Mouse (Mus musculus) MEL (cell line): ENCODE data around the gene Apopt1. TPM values are rescaled to one million over a fixed set of nuclear protein-coding genes. Genes with fewer than 3 reads are reported as not detected.

Experiments used
- DNase-seq: peaks from one replicate; pipeline ENCODE4 v3.0.0; 2011; ENCODE audit warnings: low read depth, low spot score
- H3K27ac ChIP-seq: 2 replicates; pipeline ENCODE4 v1.5.1; 2012; ENCODE audit warnings: low read depth, mild to moderate bottlenecking, control low read depth, low read length, moderate library complexity; ENCODE audit not compliant: control insufficient read depth
- H3K27me3 ChIP-seq, 2 experiments: fragments of 150-350 bp in 1 of 2; sonication (generic) in 1 of 2; 2 replicates each; pipeline ENCODE4 v1.6.1; 2012; ENCODE audit warnings: low read length in 2 of 2, mild to moderate bottlenecking in 2 of 2, improper control_type of control experiment in 1 of 2, moderate library complexity in 1 of 2; ENCODE audit not compliant: insufficient read depth in 2 of 2, control insufficient read depth in 1 of 2
- H3K36me3 ChIP-seq, 2 experiments: 2 replicates each; pipeline ENCODE4 v1.6.1; 2012 to 2014; ENCODE audit warnings: low read length in 2 of 2, improper control_type of control experiment in 1 of 2, inconsistent platforms in 1 of 2, mild to moderate bottlenecking in 1 of 2; ENCODE audit not compliant: insufficient read depth in 2 of 2, control insufficient read depth in 1 of 2
- H3K4me1 ChIP-seq, 2 experiments: fragments of 150-350 bp in 1 of 2; sonication (generic) in 1 of 2; 2 replicates each; pipeline ENCODE4 v1.6.1; 2012; ENCODE audit warnings: low read length in 2 of 2, improper control_type of control experiment in 1 of 2, mild to moderate bottlenecking in 1 of 2; ENCODE audit not compliant: insufficient read depth in 2 of 2, control insufficient read depth in 1 of 2
- H3K4me3 ChIP-seq, 2 experiments: fragments of 150-350 bp in 1 of 2; sonication (generic) in 1 of 2; 2 replicates each; pipeline ENCODE4 v1.5.1; 2012; ENCODE audit warnings: low read depth in 2 of 2, low read length in 2 of 2, mild to moderate bottlenecking in 2 of 2, moderate library complexity in 2 of 2, control low read depth in 1 of 2, improper control_type of control experiment in 1 of 2; ENCODE audit not compliant: control insufficient read depth in 1 of 2, insufficient read depth in 1 of 2
- H3K79me2 ChIP-seq: 2 replicates; pipeline ENCODE4 v1.6.1; 2012; ENCODE audit warnings: mild to moderate bottlenecking, low read length, moderate library complexity; ENCODE audit not compliant: control insufficient read depth, poor library complexity, insufficient read depth
- H3K9ac ChIP-seq: 2 replicates; pipeline ENCODE4 v1.6.1; 2012; ENCODE audit warnings: low read depth, mild to moderate bottlenecking, control low read depth, low read length, moderate library complexity; ENCODE audit not compliant: control insufficient read depth, poor library complexity, severe bottlenecking
- H3K9me3 ChIP-seq: fragments of 150-350 bp; sonication (generic); replicated peaks from 2 replicates; pipeline ENCODE4 v1.6.1; 2012; ENCODE audit warnings: mild to moderate bottlenecking, low read length, improper control_type of control experiment, moderate library complexity; ENCODE audit not compliant: insufficient read depth
- BHLHE40 ChIP-seq: IDR thresholded peaks from 2 replicates; pipeline ENCODE4 v1.6.1; 2012; ENCODE audit warnings: low read depth, mild to moderate bottlenecking, inconsistent platforms, low read length, improper control_type of control experiment, borderline replicate concordance
- CHD1 ChIP-seq: IDR thresholded peaks from 2 replicates; pipeline ENCODE4 v1.6.1; 2012; ENCODE audit warnings: low read depth, mild to moderate bottlenecking, inconsistent platforms, low read length, improper control_type of control experiment
- CHD2 ChIP-seq: IDR thresholded peaks from 2 replicates; pipeline ENCODE4 v1.6.1; 2011; ENCODE audit warnings: low read length, improper control_type of control experiment
- CTCF ChIP-seq, 3 experiments: IDR thresholded peaks in 2 of 3; conservative IDR thresholded peaks in 1 of 3; 2 replicates each; pipeline ENCODE4 v1.5.1; 2011 to 2012; ENCODE audit warnings: low read length in 3 of 3, low read depth in 2 of 3, mild to moderate bottlenecking in 2 of 3, improper control_type of control experiment in 1 of 3, inconsistent platforms in 1 of 3, mixed read lengths in 1 of 3, moderate library complexity in 1 of 3; ENCODE audit not compliant: control insufficient read depth in 1 of 3, insufficient read depth in 1 of 3, poor library complexity in 1 of 3, severe bottlenecking in 1 of 3
- E2F4 ChIP-seq: IDR thresholded peaks from 2 replicates; pipeline ENCODE4 v1.6.1; 2011; ENCODE audit warnings: low read depth, low read length, improper control_type of control experiment, borderline replicate concordance
- ELF1 ChIP-seq: IDR thresholded peaks from 2 replicates; pipeline ENCODE4 v1.6.1; 2014; ENCODE audit warnings: low read depth, mild to moderate bottlenecking, inconsistent platforms, low read length, improper control_type of control experiment, moderate library complexity
- EP300 ChIP-seq, 2 experiments: IDR thresholded peaks; 2 replicates each; pipeline ENCODE4 v1.6.1; 2011; ENCODE audit warnings: improper control_type of control experiment in 2 of 2, low read length in 2 of 2, low read depth in 1 of 2, mild to moderate bottlenecking in 1 of 2
- ETS1 ChIP-seq: IDR thresholded peaks from 2 replicates; pipeline ENCODE4 v1.6.1; 2012; ENCODE audit warnings: low read depth, mild to moderate bottlenecking, inconsistent platforms, low read length, improper control_type of control experiment, moderate library complexity
- GABPA ChIP-seq: IDR thresholded peaks from 2 replicates; pipeline ENCODE4 v1.6.1; 2012; ENCODE audit warnings: low read depth, mild to moderate bottlenecking, inconsistent platforms, low read length, improper control_type of control experiment, moderate library complexity
- GATA1 ChIP-seq: IDR thresholded peaks from 2 replicates; pipeline ENCODE4 v1.6.1; 2011; ENCODE audit warnings: low read depth, low read length, improper control_type of control experiment
- HCFC1 ChIP-seq: IDR thresholded peaks from 2 replicates; pipeline ENCODE4 v1.6.1; 2012; ENCODE audit warnings: low read depth, mild to moderate bottlenecking, inconsistent platforms, low read length, improper control_type of control experiment, moderate library complexity
- JUND ChIP-seq: IDR thresholded peaks from 2 replicates; pipeline ENCODE4 v1.6.1; 2011; ENCODE audit warnings: low read depth, mild to moderate bottlenecking, improper control_type of control experiment, low read length
- MAFK ChIP-seq: IDR thresholded peaks from 2 replicates; pipeline ENCODE4 v1.6.1; 2011; ENCODE audit warnings: low read depth, mild to moderate bottlenecking, low read length, improper control_type of control experiment, borderline replicate concordance
- MAX ChIP-seq: IDR thresholded peaks from 2 replicates; pipeline ENCODE4 v1.6.1; 2011; ENCODE audit warnings: low read length, improper control_type of control experiment
- MAZ ChIP-seq: IDR thresholded peaks from 2 replicates; pipeline ENCODE4 v1.6.1; 2012; ENCODE audit warnings: low read depth, mild to moderate bottlenecking, inconsistent platforms, low read length, improper control_type of control experiment
- MEF2A ChIP-seq: IDR thresholded peaks from 2 replicates; pipeline ENCODE4 v1.6.1; 2014; ENCODE audit warnings: low read depth, mild to moderate bottlenecking, inconsistent platforms, low read length, improper control_type of control experiment; ENCODE audit not compliant: poor library complexity, insufficient replicate concordance, severe bottlenecking; ENCODE audit errors: extremely low read depth
- NELFE ChIP-seq: IDR thresholded peaks from 2 replicates; pipeline ENCODE4 v1.6.1; 2011; ENCODE audit warnings: low read depth, low read length, improper control_type of control experiment
- NRF1 ChIP-seq: IDR thresholded peaks from 2 replicates; pipeline ENCODE4 v1.6.1; 2014; ENCODE audit warnings: low read depth, mild to moderate bottlenecking, inconsistent platforms, low read length, improper control_type of control experiment, moderate library complexity; ENCODE audit not compliant: poor library complexity, insufficient read depth, severe bottlenecking
- POLR2A ChIP-seq, 2 experiments: IDR thresholded peaks; 2 replicates each; pipeline ENCODE4 v1.6.1; 2011 to 2012; ENCODE audit warnings: low read length in 2 of 2, mild to moderate bottlenecking in 2 of 2, control low read depth in 1 of 2, improper control_type of control experiment in 1 of 2, low read depth in 1 of 2, moderate library complexity in 1 of 2; ENCODE audit not compliant: control insufficient read depth in 1 of 2, insufficient read depth in 1 of 2, poor library complexity in 1 of 2
- POLR2AphosphoS5 ChIP-seq: IDR thresholded peaks from 2 replicates; pipeline ENCODE4 v1.6.1; 2012; ENCODE audit warnings: low read depth, borderline replicate concordance, mild to moderate bottlenecking, inconsistent platforms, low read length, moderate library complexity, mixed read lengths
- RAD21 ChIP-seq: IDR thresholded peaks from 2 replicates; pipeline ENCODE4 v1.6.1; 2011; ENCODE audit warnings: mild to moderate bottlenecking, low read depth, low read length, improper control_type of control experiment
- RCOR1 ChIP-seq: IDR thresholded peaks from 2 replicates; pipeline ENCODE4 v1.6.1; 2012; ENCODE audit warnings: low read depth, mild to moderate bottlenecking, inconsistent platforms, low read length, improper control_type of control experiment
- SIN3A ChIP-seq: IDR thresholded peaks from 2 replicates; pipeline ENCODE4 v1.6.1; 2012; ENCODE audit warnings: low read length, improper control_type of control experiment, inconsistent platforms
- TAL1 ChIP-seq: IDR thresholded peaks from 2 replicates; pipeline ENCODE4 v1.6.1; 2012; ENCODE audit warnings: mild to moderate bottlenecking, inconsistent platforms, low read length, moderate library complexity, mixed read lengths
- TCF12 ChIP-seq: IDR thresholded peaks from 2 replicates; pipeline ENCODE4 v1.6.1; 2014; ENCODE audit warnings: low read depth, mild to moderate bottlenecking, inconsistent platforms, low read length, improper control_type of control experiment, moderate library complexity
- USF1 ChIP-seq: IDR thresholded peaks from 2 replicates; pipeline ENCODE4 v1.6.1; 2014; ENCODE audit warnings: low read depth, mild to moderate bottlenecking, inconsistent platforms, low read length, improper control_type of control experiment, moderate library complexity
- ZC3H11A ChIP-seq: IDR thresholded peaks from 2 replicates; pipeline ENCODE4 v1.6.1; 2012; ENCODE audit warnings: low read depth, mild to moderate bottlenecking, inconsistent platforms, low read length, improper control_type of control experiment
- ZMIZ1 ChIP-seq: IDR thresholded peaks from 2 replicates; pipeline ENCODE4 v1.6.1; 2012; ENCODE audit warnings: low read depth, mild to moderate bottlenecking, inconsistent platforms, low read length, improper control_type of control experiment, moderate library complexity
- ZNF384 ChIP-seq: IDR thresholded peaks from 2 replicates; pipeline ENCODE4 v1.6.1; 2012; ENCODE audit warnings: low read depth, mild to moderate bottlenecking, inconsistent platforms, low read length, improper control_type of control experiment
- polyA plus RNA-seq, 2 experiments: library from polyadenylated mRNA; stranded (reverse) in 1 of 2; unstranded in 1 of 2; fragments of >175 nt in 1 of 2; fragments of >200 nt in 1 of 2; gene quantifications; 2 replicates each; pipeline versions ENCODE4 v1.2.1 to v1.2.4; 2012; ENCODE audit warnings: low replicate concordance in 2 of 2, low read depth in 1 of 2; ENCODE audit not compliant: insufficient read length in 2 of 2, insufficient read depth in 1 of 2, missing spikeins in 1 of 2
- total RNA-seq: library from RNA; depleted of rRNA; stranded (reverse); fragments of 300-350 nt; gene quantifications from 2 replicates; pipeline ENCODE4 v1.2.3, GENCODE M21; 2012

The Apopt1 gene
- total and polyA plus RNA-seq, 3 experiments, result 25.7 to 46.5 TPM; not detected in 1

DNA sequence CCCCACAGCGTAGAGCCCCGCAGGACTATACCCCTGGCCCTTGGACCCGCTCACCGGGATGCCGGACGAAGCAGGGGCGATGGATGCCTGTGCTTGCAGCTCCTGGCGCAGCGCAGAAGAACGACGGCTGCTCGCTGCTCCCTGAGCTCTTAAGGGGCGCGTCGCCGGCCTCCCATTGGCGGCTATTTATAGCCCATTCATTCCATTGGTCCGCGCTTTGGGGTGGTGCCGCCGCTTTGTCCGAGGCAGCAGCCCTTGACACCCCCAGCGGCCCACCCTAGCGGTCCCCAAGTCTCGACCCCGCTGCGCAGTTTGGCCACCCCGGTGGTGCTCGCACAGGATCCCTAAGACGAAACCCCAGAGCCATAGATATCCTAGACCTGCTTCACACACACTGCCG is 40.9 kb upstream of the Apopt1 start, which contains the start of gene Ckb:
Ckb (minus strand) TSS at position 163 of the 400 bp plus-strand sequence.
- Histone ChIP-seq H3K4me1 (peaks cover 8 to 17% of the 10 kb centered on the region in 2 experiments), H3K27ac (no peak within 1 kb of the TSS), H3K27me3 (no peaks in the 10 kb centered on the region), H3K36me3 (peaks cover 0 to 12% of the 10 kb centered on the region in 2 experiments; a peak in 2 of 4 replicates)
- TF ChIP-seq E2F4 (no peak), EP300 (IDR thresholded peaks at IDR 0.05; ENCODE audit: low read depth in 1 of 2, low read length in 2 of 2) (no peak), BHLHE40 (no peak), ZNF384 (no peak), MAX (no peak), NELFE (no peak), ZMIZ1 (no peak), JUND (no peak), ELF1 (no peak), SIN3A (no peak), GABPA (no peak), TCF12 (no peak), CHD1 (no peak), NRF1 (no peak), CTCF (IDR thresholded peaks at IDR 0.05 in 2 of 3, conservative IDR thresholded peaks at IDR 0.05 in 1 of 3; ENCODE audit: control insufficient read depth in 1 of 3, insufficient read depth in 1 of 3, low read depth in 2 of 3, low read length in 3 of 3, poor library complexity in 1 of 3, severe bottlenecking in 1 of 3) (no peak), TAL1 (no peak), RCOR1 (no peak)
- TF ChIP-seq, all 39 proteins: peak for 0
- Histone ChIP-seq H3K4me3 (no peak within 1 kb of the TSS), H3K9ac (no peak within 1 kb of the TSS), H3K79me2 (no peaks in the 10 kb centered on the region; the same call in 1 of the 2 replicates), H3K9me3 (no peaks in the 10 kb centered on the region)
- DNase-seq, result no peak

DNA sequence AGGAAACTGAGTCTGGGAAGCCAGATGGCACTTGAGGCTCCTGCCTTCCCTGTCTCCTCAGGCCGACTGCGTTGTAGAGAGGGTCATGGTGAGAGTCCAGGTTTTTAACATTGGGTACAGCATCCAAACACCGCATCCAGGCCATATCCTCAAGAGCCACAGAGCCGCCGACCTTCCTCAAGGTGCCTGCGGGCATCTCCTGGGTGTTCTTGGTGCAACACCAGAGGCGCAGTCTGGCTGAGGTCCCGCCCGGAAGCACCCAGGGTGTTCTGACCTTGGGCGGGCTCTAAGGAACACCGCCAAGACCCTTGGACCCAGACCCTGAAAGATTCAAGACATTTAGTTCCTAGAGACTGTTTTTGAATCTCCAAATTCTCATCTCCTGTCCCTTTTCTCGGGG is 40.5 kb upstream of the Apopt1 start:
- peaks cover 0 to 12% of the 10 kb centered on the region in 2 experiments; a peak in 2 of 4 replicates for H3K36me3 ChIP-seq
- peaks cover under 1% of the 10 kb centered on the region; the same call in 1 of the 2 replicates for H3K79me2 ChIP-seq
- no peaks in the 10 kb centered on the region for H3K9me3 ChIP-seq
- no peak overlapping the region for H3K9ac ChIP-seq
- H3K4me1 ChIP-seq, result peaks cover 8 to 17% of the 10 kb centered on the region in 2 experiments
- no peak overlapping the region for H3K4me3 ChIP-seq
- H3K27ac ChIP-seq, result no peak overlapping the region
- TF ChIP-seq POLR2A (IDR thresholded peaks at IDR 0.05; ENCODE audit: control insufficient read depth in 1 of 2, insufficient read depth in 1 of 2, low read depth in 1 of 2, low read length in 2 of 2, poor library complexity in 1 of 2) (no peak), BHLHE40 (no peak), MAZ (no peak), TCF12 (no peak), CTCF (IDR thresholded peaks at IDR 0.05 in 2 of 3, conservative IDR thresholded peaks at IDR 0.05 in 1 of 3; ENCODE audit: control insufficient read depth in 1 of 3, insufficient read depth in 1 of 3, low read depth in 2 of 3, low read length in 3 of 3, poor library complexity in 1 of 3, severe bottlenecking in 1 of 3) (no peak), ZMIZ1 (no peak), E2F4 (no peak), POLR2AphosphoS5 (no peak), ELF1 (no peak), ETS1 (no peak), HCFC1 (no peak), TAL1 (no peak), MEF2A (no peak), ZC3H11A (no peak), MAFK (no peak), GATA1 (no peak), JUND (no peak), USF1 (no peak), RAD21 (no peak), CHD2 (no peak)
- no peaks in the 10 kb centered on the region for H3K27me3 ChIP-seq
- no peak for DNase-seq
